Mouse (Mus musculus) small intestine, adult 2 months (tissue): ENCODE results near the gene Gm20388. TPM values are rescaled to one million over a fixed set of nuclear protein-coding genes. Genes with fewer than 3 reads are reported as not detected.

Experiments
- H3K27ac ChIP-seq: fragments of 200-500 bp; 2 replicates; pipeline ENCODE4 v1.5.1; 2012; ENCODE audit warnings: low read depth, low read length, control low read depth, inconsistent platforms; ENCODE audit not compliant: insufficient read depth
- H3K27me3 ChIP-seq: fragments of 200-500 bp; 2 replicates; pipeline ENCODE4 v1.6.1; 2012; ENCODE audit warnings: mild to moderate bottlenecking, moderate library complexity, low read length, inconsistent platforms; ENCODE audit not compliant: control insufficient read depth, insufficient read depth
- H3K36me3 ChIP-seq: fragments of 200-500 bp; 2 replicates; pipeline ENCODE4 v1.6.1; 2012; ENCODE audit warnings: mild to moderate bottlenecking, low read length, control low read depth, inconsistent platforms; ENCODE audit not compliant: control insufficient read depth, insufficient read depth
- H3K4me1 ChIP-seq: fragments of 200-500 bp; 2 replicates; pipeline ENCODE4 v1.6.1; 2012; ENCODE audit warnings: low read length, inconsistent platforms, mixed read lengths; ENCODE audit not compliant: control insufficient read depth, insufficient read depth, insufficient read length
- H3K4me3 ChIP-seq: fragments of 200-500 bp; 2 replicates; pipeline ENCODE4 v1.5.1; 2012; ENCODE audit warnings: low read depth, mild to moderate bottlenecking, control low read depth, inconsistent platforms, low read length, moderate library complexity
- CTCF ChIP-seq: fragments of 200-500 bp; IDR thresholded peaks from 2 replicates; pipeline ENCODE4 v1.5.1; 2012; ENCODE audit warnings: low read depth, mild to moderate bottlenecking, control low read depth, inconsistent platforms, low read length, moderate library complexity, mixed read lengths; ENCODE audit not compliant: insufficient replicate concordance, insufficient read length; ENCODE audit errors: extremely low read depth
- POLR2A ChIP-seq: fragments of 200-500 bp; IDR thresholded peaks from 2 replicates; pipeline ENCODE4 v1.6.1; 2012; ENCODE audit warnings: low read depth, mild to moderate bottlenecking, control low read depth, inconsistent platforms, low read length, moderate library complexity
- WGBS: fragments of 180-500 bp; shearing (Covaris S2); methylation state at CpG from one replicate; pipeline ENCODE4 v1.1.7; 2018; 5-methylcytosine and 5-hydroxymethylcytosine counted together
- polyA plus RNA-seq: library from polyadenylated mRNA; depleted of rRNA; stranded (reverse); fragments of >200 nt; gene quantifications from 2 replicates; pipeline ENCODE4 v1.2.3, GENCODE M21; 2012

The Gm20388 gene
- polyA plus RNA-seq, 1 experiment = 37.3 TPM

GRCm38 (mm10) chr8:121950749-121951655 lies 2040.4 kb downstream of the Gm20388 start:
- peaks cover 21% of the 10 kb centered on the region for H3K4me1 ChIP-seq
- peak overlapping the region; percentile 97 for H3K27ac ChIP-seq
- H3K4me3 ChIP-seq = peak overlapping the region; percentile 84
- WGBS = 2% methylated on average over 97 of the region's 97 CpGs
- TF ChIP-seq CTCF = peak; percentile 14; the same call in 1 of the 2 replicates
- peak; percentile 84; the same call in 1 of the 2 replicates for TF ChIP-seq POLR2A
- H3K36me3 ChIP-seq = peaks cover under 1% of the 10 kb centered on the region; the same call in 1 of the 2 replicates
- no peaks in the 10 kb centered on the region for H3K27me3 ChIP-seq

GRCm38 (mm10) chr8:121951656-121952009 lies 2041.0 kb downstream of the Gm20388 start:
- H3K27ac ChIP-seq = no peak overlapping the region
- H3K4me1 ChIP-seq = peaks cover 21% of the 10 kb centered on the region
- H3K27me3 ChIP-seq = no peaks in the 10 kb centered on the region
- H3K36me3 ChIP-seq = peaks cover 2% of the 10 kb centered on the region; the same call in 1 of the 2 replicates
- peak overlapping the region; percentile 84; the same call in 1 of the 2 replicates for H3K4me3 ChIP-seq
- WGBS = 9% methylated on average over 7 of the region's 7 CpGs
- no peak for TF ChIP-seq POLR2A

GRCm38 (mm10) chr8:121952122-121952521 lies 2041.5 kb downstream of the Gm20388 start:
- Histone ChIP-seq H3K36me3 (peaks cover 2% of the 10 kb centered on the region; the same call in 1 of the 2 replicates), H3K27me3 (no peaks in the 10 kb centered on the region), H3K4me1 (peaks cover 21% of the 10 kb centered on the region), H3K4me3 (no peak overlapping the region), H3K27ac (no peak overlapping the region)
- TF ChIP-seq POLR2A (no peak), CTCF (no peak)

GRCm38 (mm10) chr8:121952800-121953199 lies 2042.2 kb downstream of the Gm20388 start:
- Histone ChIP-seq H3K36me3 (peaks cover 2% of the 10 kb centered on the region; the same call in 1 of the 2 replicates), H3K4me3 (no peak overlapping the region), H3K27me3 (no peaks in the 10 kb centered on the region), H3K4me1 (peaks cover 20% of the 10 kb centered on the region), H3K27ac (no peak overlapping the region)
- 71% methylated on average over 7 of the region's 7 CpGs for WGBS
- TF ChIP-seq POLR2A (no peak), CTCF (no peak)

GRCm38 (mm10) chr8:121953821-121954545 lies 2043.3 kb downstream of the Gm20388 start:
- Histone ChIP-seq H3K27ac (no peak overlapping the region), H3K4me1 (peaks cover 12% of the 10 kb centered on the region; the same call in 1 of the 2 replicates), H3K27me3 (no peaks in the 10 kb centered on the region), H3K36me3 (peaks cover 2% of the 10 kb centered on the region; the same call in 1 of the 2 replicates), H3K4me3 (no peak overlapping the region)
- no peak for TF ChIP-seq POLR2A
- TF ChIP-seq CTCF = no peak
- 59% methylated on average over 3 of the region's 3 CpGs for WGBS

GRCm38 (mm10) chr8:121954981-121955555 lies 2044.4 kb downstream of the Gm20388 start:
- TF ChIP-seq CTCF = no peak
- Histone ChIP-seq H3K27me3 (no peaks in the 10 kb centered on the region), H3K4me3 (no peak overlapping the region), H3K4me1 (peaks cover 12% of the 10 kb centered on the region; the same call in 1 of the 2 replicates), H3K36me3 (peaks cover 2% of the 10 kb centered on the region; the same call in 1 of the 2 replicates), H3K27ac (no peak overlapping the region)
- 73% methylated on average over 10 of the region's 10 CpGs for WGBS

- 68% methylated on average over 1 of the region's 1 CpGs for WGBS
- TF ChIP-seq CTCF (no peak), POLR2A (no peak)
- Histone ChIP-seq H3K36me3 (peaks cover 2% of the 10 kb centered on the region; the same call in 1 of the 2 replicates), H3K4me1 (peaks cover 12% of the 10 kb centered on the region; the same call in 1 of the 2 replicates), H3K4me3 (no peak overlapping the region), H3K27ac (no peak overlapping the region), H3K27me3 (no peaks in the 10 kb centered on the region)
These were observed 2045.3 kb downstream of the Gm20388 start for GRCm38 (mm10) chr8:121955825-121956500.
